Mouse (Mus musculus): ENCODE results near the gene Lama2.
"Not testable (repeated sequence)": the region's sequence is repeated elsewhere in the genome, so short reads cannot be mapped to it uniquely, and the experiment has no call there.

Gene Lama2

DNA sequence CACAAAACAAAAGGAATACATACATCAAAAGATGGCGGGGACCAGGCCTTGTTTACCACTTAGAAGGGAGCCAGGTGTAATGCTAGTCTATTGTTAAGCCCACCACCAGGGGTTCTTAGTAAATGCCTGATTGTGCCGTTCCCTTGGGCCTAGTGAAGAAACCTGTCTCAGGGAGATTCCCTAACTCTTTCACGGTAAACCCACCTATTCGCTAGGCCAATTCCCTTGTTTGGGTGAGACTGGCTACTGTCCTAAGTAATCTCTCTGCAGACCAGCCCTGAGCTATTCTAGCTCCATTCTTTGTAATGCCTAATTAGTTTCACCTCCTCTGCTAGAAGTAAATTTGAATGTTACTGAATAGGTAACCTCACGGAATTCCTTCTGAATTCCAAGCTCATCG is 683.5 kb downstream of the Lama2 start:
- not testable (repeated sequence) for DNase-seq (ENCODE audit: low read depth, low spot score)
